Mouse (Mus musculus) forebrain, embryonic 14.5 days (tissue): ENCODE measurements around the gene Trpm3. TPM values are rescaled to one million over a fixed set of nuclear protein-coding genes. Genes with fewer than 3 reads are reported as not detected.

ENCODE experiments used
- ATAC-seq: fragments of 200-750 bp; cut with Nextera tagmentation; 2 replicates; pipeline ENCODE4 v1.8.0; 2017; ENCODE audit warnings: mild to moderate bottlenecking, moderate library complexity
- DNase-seq: peaks from one replicate; pipeline ENCODE4 v3.0.0-alpha.2; 2015; ENCODE audit warnings: low spot score
- H3K27ac ChIP-seq: fragments of 300-500 bp; sonication (generic); 2 replicates; pipeline ENCODE4 v1.5.1; 2014; ENCODE audit warnings: low read depth, mild to moderate bottlenecking, control low read depth, low read length, moderate library complexity
- H3K27me3 ChIP-seq: fragments of 300-500 bp; sonication (generic); replicated peaks from 2 replicates; pipeline ENCODE4 v1.6.1; 2014; ENCODE audit warnings: low read length, control low read depth, mixed read lengths; ENCODE audit not compliant: control insufficient read depth, insufficient read depth
- H3K36me3 ChIP-seq: fragments of 300-500 bp; sonication (generic); 2 replicates; pipeline ENCODE4 v1.6.1; 2014; ENCODE audit warnings: low read length, control low read depth; ENCODE audit not compliant: control insufficient read depth, insufficient read depth
- H3K4me1 ChIP-seq: fragments of 300-500 bp; sonication (generic); 2 replicates; pipeline ENCODE4 v1.6.1; 2014; ENCODE audit warnings: antibody characterized with exemption, low read length, control low read depth; ENCODE audit not compliant: control insufficient read depth, insufficient read depth
- H3K4me2 ChIP-seq: fragments of 300-500 bp; sonication (generic); 2 replicates; pipeline ENCODE4 v1.6.1; 2014; ENCODE audit warnings: mild to moderate bottlenecking, control low read depth, low read length
- H3K4me3 ChIP-seq: fragments of 300-500 bp; sonication (generic); 2 replicates; pipeline ENCODE4 v1.5.1; 2014; ENCODE audit warnings: low read depth, low read length, control low read depth
- H3K9ac ChIP-seq: fragments of 300-500 bp; sonication (generic); 2 replicates; pipeline ENCODE4 v1.6.1; 2014; ENCODE audit warnings: mild to moderate bottlenecking, low read length, control low read depth, moderate library complexity
- H3K9me3 ChIP-seq: fragments of 300-500 bp; sonication (generic); replicated peaks from 2 replicates; pipeline ENCODE4 v1.6.1; 2016; ENCODE audit warnings: low read length, control low read depth, mixed read lengths; ENCODE audit not compliant: control insufficient read depth
- WGBS: fragments of 180-500 bp; shearing (Covaris S2); extraction: QIAGEN DNeasy Blood & Tissue Kit; methylation state at CpG from one replicate; pipeline ENCODE4 v1.1.7; 2014; 5-methylcytosine and 5-hydroxymethylcytosine counted together
- polyA plus RNA-seq: library from polyadenylated mRNA; unstranded; fragments of >200 nt; fragmentation: Nextera tagmentation; extraction: Ambion mirVana; gene quantifications from 2 replicates; pipeline ENCODE4 v1.2.1, GENCODE M21; 2014

Trpm3 gene
- polyA plus RNA-seq, 1 experiment from 2014 or later: 10.7 TPM

DNA sequence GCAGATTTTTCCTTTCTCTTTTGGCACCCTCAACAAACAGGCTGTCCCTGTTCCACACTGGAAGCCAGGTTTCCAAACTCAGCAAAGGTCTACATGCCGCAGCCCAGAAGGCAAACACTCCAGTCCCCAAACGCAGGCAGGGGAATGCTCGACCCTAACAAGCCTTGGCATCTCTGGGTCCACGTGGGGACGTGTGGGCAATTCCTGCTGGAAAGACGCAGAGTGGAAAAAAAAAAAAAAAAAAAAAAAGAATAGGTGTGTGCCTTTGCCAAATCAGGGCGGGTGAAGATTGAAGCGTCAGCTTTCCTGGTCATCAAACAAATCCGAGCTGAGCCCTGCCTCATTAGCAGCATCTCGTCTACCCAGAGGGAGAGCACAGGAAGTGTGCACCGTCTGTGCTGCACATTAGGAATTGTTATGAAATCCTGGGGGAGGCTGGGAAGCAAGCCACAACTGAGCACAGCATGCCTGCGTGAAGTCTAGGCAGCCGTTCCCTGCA lies 614.5 kb downstream of the Trpm3 start:
- DNase-seq (peak; percentile 69), ATAC-seq (peak; percentile 85; the same call in 1 of the 2 replicates)
- Histone ChIP-seq H3K4me3 (no peak overlapping the region), H3K4me2 (no peak overlapping the region), H3K4me1 (peaks cover 2% of the 10 kb centered on the region; the same call in 1 of the 2 replicates), H3K36me3 (no peaks in the 10 kb centered on the region), H3K27me3 (no peaks in the 10 kb centered on the region), H3K9me3 (no peaks in the 10 kb centered on the region), H3K9ac (no peak overlapping the region), H3K27ac (no peak overlapping the region)
- WGBS: 39% methylated on average over 13 of the region's 13 CpGs

DNA sequence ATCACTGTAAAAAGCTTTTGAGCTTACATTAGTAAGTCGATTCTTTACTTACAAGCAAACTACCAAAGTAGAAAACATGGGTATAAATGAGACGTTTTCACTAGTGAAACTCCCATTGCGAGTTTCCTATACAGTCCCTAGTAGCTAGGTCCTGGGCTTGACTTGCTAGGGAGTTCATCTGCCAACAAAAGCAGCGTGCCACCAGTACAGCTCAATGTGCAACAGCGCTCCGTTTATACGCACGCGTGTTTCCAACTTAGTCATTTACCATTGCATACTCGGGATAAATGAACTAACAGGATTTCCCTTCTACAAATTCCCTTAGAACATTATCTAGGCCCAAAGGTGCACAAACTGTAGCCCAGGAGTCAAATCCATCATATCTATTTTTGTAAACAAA lies 615.2 kb downstream of the Trpm3 start:
- no peak overlapping the region for H3K4me2 ChIP-seq
- DNase-seq (no peak), ATAC-seq (no peak)
- H3K9me3 ChIP-seq: no peaks in the 10 kb centered on the region
- peaks cover 2% of the 10 kb centered on the region; the same call in 1 of the 2 replicates for H3K4me1 ChIP-seq
- H3K4me3 ChIP-seq: no peak overlapping the region
- no peak overlapping the region for H3K27ac ChIP-seq
- H3K36me3 ChIP-seq: no peaks in the 10 kb centered on the region
- 90% methylated on average over 10 of the region's 10 CpGs for WGBS
- no peaks in the 10 kb centered on the region for H3K27me3 ChIP-seq
- H3K9ac ChIP-seq: no peak overlapping the region

DNA sequence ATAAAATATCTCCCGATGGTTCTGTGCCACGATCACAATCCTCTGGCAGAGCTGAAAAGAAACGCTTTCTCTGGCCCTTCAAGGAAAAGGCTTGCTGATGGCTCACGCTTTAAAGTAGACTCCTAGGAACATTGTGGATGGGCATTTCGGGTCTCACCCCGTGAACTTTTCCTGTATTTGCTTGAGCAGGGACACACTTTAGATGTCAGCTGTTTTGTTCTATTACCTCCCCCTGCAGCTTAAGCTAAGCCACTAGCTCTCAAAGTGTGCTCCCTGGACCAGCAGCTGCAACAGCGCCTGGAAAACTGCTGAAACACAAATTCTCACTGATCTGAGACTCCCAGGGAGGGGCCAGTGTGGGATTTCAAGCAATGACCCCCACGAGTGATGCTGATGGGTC lies 615.7 kb downstream of the Trpm3 start:
- 73% methylated on average over 8 of the region's 8 CpGs for WGBS
- H3K27ac ChIP-seq: no peak overlapping the region
- DNase-seq: no peak
- no peaks in the 10 kb centered on the region for H3K9me3 ChIP-seq
- ATAC-seq: no peak
- no peaks in the 10 kb centered on the region for H3K27me3 ChIP-seq
- H3K4me2 ChIP-seq: no peak overlapping the region
- no peak overlapping the region for H3K9ac ChIP-seq
- H3K4me3 ChIP-seq: no peak overlapping the region
- peaks cover 2% of the 10 kb centered on the region; the same call in 1 of the 2 replicates for H3K4me1 ChIP-seq
- H3K36me3 ChIP-seq: no peaks in the 10 kb centered on the region

DNA sequence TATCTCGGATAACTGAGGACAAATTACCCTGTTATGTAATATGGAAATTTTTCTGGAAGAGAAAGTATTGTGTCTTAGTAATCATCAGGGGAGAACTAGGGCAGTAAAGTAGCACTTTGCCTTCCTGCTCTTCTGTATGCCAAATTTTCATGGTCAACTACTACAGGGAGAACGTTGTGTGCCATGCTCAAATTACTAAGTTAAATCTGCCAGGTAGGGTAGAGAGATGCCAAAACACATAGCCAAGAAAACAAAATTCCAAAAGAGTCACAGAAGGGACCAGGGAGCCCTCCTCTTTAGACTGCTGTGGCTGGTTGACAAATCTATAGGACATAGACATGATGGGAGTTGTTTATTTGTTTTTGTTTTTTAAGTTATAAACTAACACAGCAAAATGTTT lies 619.6 kb downstream of the Trpm3 start:
- Histone ChIP-seq H3K4me1 (peaks cover under 1% of the 10 kb centered on the region; the same call in 1 of the 2 replicates), H3K9me3 (no peaks in the 10 kb centered on the region), H3K4me2 (no peak overlapping the region), H3K4me3 (no peak overlapping the region), H3K27me3 (no peaks in the 10 kb centered on the region), H3K36me3 (no peaks in the 10 kb centered on the region), H3K27ac (no peak overlapping the region), H3K9ac (no peak overlapping the region)
- no peak for DNase-seq
- ATAC-seq: no peak
- whole genome bisulfite sequencing: 87% methylated on average over 2 of the region's 2 CpGs

DNA sequence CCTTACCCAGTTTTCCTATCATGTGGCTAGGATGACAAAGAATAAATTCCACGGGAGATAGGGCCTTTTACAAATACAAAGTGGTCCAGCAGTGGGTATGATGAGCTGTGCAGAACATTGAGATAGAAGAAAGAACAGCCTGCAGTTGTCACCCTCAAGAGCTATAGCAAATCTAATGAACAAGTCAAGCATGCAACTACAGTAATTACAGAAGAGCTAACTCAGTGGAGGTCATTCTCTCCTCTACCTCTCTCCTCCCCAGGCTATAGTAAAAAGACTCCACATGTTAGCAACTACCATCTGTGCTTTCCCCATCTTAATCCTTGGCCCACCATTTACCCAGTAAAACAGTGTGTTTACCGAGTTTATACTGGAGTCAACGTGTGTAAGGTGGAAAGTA lies 629.4 kb downstream of the Trpm3 start:
- no peak overlapping the region for H3K4me3 ChIP-seq
- H3K27ac ChIP-seq: no peak overlapping the region
- no peak overlapping the region for H3K9ac ChIP-seq
- DNase-seq (no peak), ATAC-seq (no peak)
- H3K4me1 ChIP-seq: no peaks in the 10 kb centered on the region
- H3K9me3 ChIP-seq: no peaks in the 10 kb centered on the region
- WGBS: 77% methylated on average over 3 of the region's 3 CpGs
- no peak overlapping the region for H3K4me2 ChIP-seq
- no peaks in the 10 kb centered on the region for H3K36me3 ChIP-seq
- no peaks in the 10 kb centered on the region for H3K27me3 ChIP-seq

DNA sequence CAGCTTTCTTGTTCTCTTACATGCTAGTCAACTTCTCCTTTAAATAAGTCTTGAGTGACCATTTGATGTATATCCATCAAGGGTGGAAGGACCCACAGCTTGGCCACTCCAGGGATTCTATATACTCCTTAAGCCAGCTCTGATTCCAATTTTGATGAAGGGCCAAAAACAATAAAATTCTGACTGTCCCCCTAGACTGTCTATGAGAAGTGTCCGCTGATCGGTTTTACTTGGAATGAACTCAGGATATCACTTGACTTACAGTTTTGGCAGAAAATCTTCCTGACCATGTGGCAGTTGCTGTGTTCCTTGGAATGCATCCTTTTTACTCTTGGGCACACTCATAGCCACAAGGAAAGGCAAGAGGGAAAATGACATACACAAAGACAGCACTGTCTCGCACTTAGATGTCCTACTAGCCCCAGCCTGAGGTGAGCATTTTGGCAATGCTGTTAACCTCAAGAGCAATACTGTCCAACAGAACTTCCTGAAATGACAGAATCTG lies 636.4 kb downstream of the Trpm3 start:
- Histone ChIP-seq H3K27me3 (no peaks in the 10 kb centered on the region), H3K4me3 (no peak overlapping the region), H3K9ac (no peak overlapping the region), H3K4me2 (no peak overlapping the region), H3K9me3 (no peaks in the 10 kb centered on the region), H3K36me3 (no peaks in the 10 kb centered on the region), H3K27ac (no peak overlapping the region), H3K4me1 (no peaks in the 10 kb centered on the region)
- no peak for DNase-seq
- no peak for ATAC-seq
- 91% methylated on average over 3 of the region's 3 CpGs for WGBS

DNA sequence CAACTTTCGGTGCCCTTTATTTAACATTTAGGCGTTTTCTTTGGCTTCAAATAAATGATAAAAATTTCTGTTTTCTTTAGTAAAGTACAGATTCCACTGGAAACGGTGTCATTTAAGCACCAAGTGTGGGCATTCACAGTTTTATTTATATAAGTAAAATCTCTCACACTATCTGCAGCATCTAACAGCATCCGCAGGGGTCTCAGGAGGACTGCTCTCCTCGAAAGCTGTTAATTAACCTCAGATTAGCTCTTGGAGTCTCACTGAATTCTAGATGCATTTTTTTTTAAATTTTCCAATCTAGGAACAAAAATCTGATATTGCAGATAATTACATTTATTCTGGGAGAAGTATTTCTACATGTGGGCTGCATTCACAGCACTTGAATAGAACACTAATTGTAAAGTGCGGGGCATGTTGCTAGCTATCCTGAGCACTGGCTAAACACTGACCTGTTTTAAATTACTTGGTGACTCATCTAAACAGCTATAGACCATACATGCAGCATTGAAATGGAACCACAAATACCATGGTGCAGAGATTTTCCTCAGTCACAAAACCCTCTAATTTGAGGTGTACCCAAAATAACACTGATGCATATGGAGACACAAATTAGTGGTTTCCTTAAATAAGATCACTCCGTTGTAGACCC lies 641.5 kb downstream of the Trpm3 start:
- DNase-seq: peak; percentile 20
- WGBS: 76% methylated on average over 7 of the region's 7 CpGs

DNA sequence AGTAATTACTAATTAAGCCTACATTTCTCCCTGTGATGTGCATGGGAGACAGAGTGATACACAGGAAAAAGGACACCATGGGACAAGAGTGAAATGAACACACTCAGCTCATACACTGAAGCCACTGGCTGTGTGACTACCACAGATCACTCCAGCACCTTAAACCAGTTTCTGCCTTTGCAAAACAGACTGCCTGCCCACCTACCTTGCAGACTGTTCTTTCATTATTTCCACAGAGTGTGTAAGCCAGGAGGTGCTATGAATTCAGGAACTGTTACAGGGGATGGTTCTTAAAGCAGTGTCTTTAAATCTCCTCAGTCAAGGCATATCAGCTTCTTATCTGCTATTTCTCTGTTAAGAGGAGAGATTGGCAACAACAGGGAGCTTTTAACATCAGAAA lies 642.7 kb downstream of the Trpm3 start:
- H3K27me3 ChIP-seq: no peaks in the 10 kb centered on the region
- no peaks in the 10 kb centered on the region for H3K36me3 ChIP-seq
- H3K4me2 ChIP-seq: no peak overlapping the region
- no peak overlapping the region for H3K27ac ChIP-seq
- ATAC-seq (no peak), DNase-seq (no peak)
- H3K9me3 ChIP-seq: 0 out of 2 replicates have a peak, but pooled peaks cover under 1% of the 10 kb centered on the region
- no peak overlapping the region for H3K4me3 ChIP-seq
- no peaks in the 10 kb centered on the region for H3K4me1 ChIP-seq
- no peak overlapping the region for H3K9ac ChIP-seq

More for the DNA sequence above, 641.5 kb downstream of the Trpm3 start:
- no peak overlapping the region for H3K4me2 ChIP-seq
- no peaks in the 10 kb centered on the region for H3K9me3 ChIP-seq
- no peak overlapping the region for H3K27ac ChIP-seq
- no peak overlapping the region for H3K4me3 ChIP-seq
- ATAC-seq: no peak
- no peaks in the 10 kb centered on the region for H3K4me1 ChIP-seq
- no peaks in the 10 kb centered on the region for H3K36me3 ChIP-seq
- H3K9ac ChIP-seq: no peak overlapping the region
- H3K27me3 ChIP-seq: no peaks in the 10 kb centered on the region

DNA sequence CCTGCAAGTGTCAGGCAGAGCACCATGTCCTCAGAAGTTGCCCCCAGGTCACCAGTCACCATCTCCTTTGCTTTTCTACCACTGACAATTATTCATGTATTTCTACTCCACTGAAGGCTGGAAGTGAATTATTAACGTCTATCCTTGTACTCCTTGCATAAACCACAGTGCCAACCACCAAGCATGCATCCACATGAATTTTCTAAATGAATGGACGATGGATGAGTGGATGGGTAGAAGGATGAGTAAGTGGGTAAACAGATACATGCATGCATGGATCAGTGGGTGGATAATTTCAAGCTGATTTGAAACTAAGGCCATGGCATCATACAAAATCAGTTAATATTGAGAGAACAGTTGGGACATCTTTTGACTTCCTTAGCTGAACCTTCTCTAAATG lies 644.9 kb downstream of the Trpm3 start:
- Histone ChIP-seq H3K9ac (no peak overlapping the region), H3K27me3 (no peaks in the 10 kb centered on the region), H3K4me2 (no peak overlapping the region), H3K4me1 (no peaks in the 10 kb centered on the region), H3K9me3 (0 out of 2 replicates have a peak, but pooled peaks cover 5% of the 10 kb centered on the region), H3K27ac (no peak overlapping the region), H3K4me3 (no peak overlapping the region), H3K36me3 (no peaks in the 10 kb centered on the region)
- WGBS: 85% methylated on average over 2 of the region's 2 CpGs
- DNase-seq (no peak), ATAC-seq (no peak)
